Mouse (Mus musculus) liver, adult 2 months (tissue): ENCODE data around the gene Thrb.

ENCODE experiments used
- CTCF ChIP-seq: fragments of 200-500 bp; IDR thresholded peaks from 2 replicates; pipeline ENCODE4 v1.5.1; 2011; ENCODE audit warnings: low read depth, low read length, control low read depth
- POLR2A ChIP-seq: fragments of 200-500 bp; IDR thresholded peaks from 2 replicates; pipeline ENCODE4 v1.6.1; 2011; ENCODE audit warnings: low read length, control low read depth; ENCODE audit not compliant: insufficient read depth; ENCODE audit errors: extremely low read depth

GRCm38 (mm10) chr14:18016604-18017003 lies 356.5 kb downstream of the Thrb start:
- TF ChIP-seq CTCF (no peak), POLR2A (no peak)
